Mouse (Mus musculus) ES-E14 (cell line): ENCODE results near the gene Spns3.

ENCODE experiments used
- CHD2 ChIP-seq: IDR thresholded peaks from 2 replicates; pipeline ENCODE4 v1.6.1; 2014; ENCODE audit warnings: mild to moderate bottlenecking, low read depth, low read length, inconsistent platforms
- HCFC1 ChIP-seq: IDR thresholded peaks from 2 replicates; pipeline ENCODE4 v1.6.1; 2012; ENCODE audit warnings: low read length, inconsistent platforms, borderline replicate concordance; ENCODE audit not compliant: insufficient read depth
- MAFK ChIP-seq: IDR thresholded peaks from 2 replicates; pipeline ENCODE4 v1.6.1; 2014; ENCODE audit warnings: mild to moderate bottlenecking, low read depth, low read length, inconsistent platforms; ENCODE audit not compliant: insufficient read depth
- ZNF384 ChIP-seq: IDR thresholded peaks from 2 replicates; pipeline ENCODE4 v1.6.1; 2012; ENCODE audit warnings: low read depth, low read length, inconsistent platforms

DNA sequence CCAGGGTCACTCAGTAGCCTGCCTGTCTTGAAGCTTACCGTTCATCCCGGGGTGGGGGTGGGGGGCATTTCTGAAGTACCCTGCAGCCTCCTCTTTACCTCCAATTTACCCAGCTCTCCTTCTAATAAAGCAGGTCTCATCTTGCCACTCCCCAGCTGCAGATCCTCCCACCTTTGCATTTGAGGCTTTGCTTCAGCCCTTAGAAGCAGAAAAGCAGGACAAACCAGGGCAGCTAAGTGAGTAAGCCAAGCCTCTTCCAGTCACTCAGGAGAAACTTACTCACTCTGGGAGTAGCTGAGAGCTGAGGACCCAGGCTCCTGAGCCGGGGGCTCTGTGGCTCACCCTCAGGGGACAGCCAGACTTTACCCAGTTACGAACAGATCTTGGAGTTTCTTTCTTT lies 28.2 kb upstream of the Spns3 start:
- TF ChIP-seq HCFC1 (no peak), MAFK (no peak), ZNF384 (no peak), CHD2 (no peak)
